Mouse (Mus musculus): ENCODE results near the gene Slc11a2. TPM values are rescaled to one million over a fixed set of nuclear protein-coding genes. Genes with fewer than 3 reads are reported as not detected.
A peak's percentile ranks its signal among the peaks of the same experiment; 100 is the strongest.

Gene Slc11a2
- 10 to 100 TPM; 55.5 to 61.9 TPM for total RNA-seq (2021)
- long read RNA-seq, full-length matches to known transcripts, result 11 of 25 reads
- long read RNA-seq, partial matches to known transcripts, result 4 of 25 reads
- long read RNA-seq, other reads (novel, unspliced or antisense), result 10 of 25 reads

DNA sequence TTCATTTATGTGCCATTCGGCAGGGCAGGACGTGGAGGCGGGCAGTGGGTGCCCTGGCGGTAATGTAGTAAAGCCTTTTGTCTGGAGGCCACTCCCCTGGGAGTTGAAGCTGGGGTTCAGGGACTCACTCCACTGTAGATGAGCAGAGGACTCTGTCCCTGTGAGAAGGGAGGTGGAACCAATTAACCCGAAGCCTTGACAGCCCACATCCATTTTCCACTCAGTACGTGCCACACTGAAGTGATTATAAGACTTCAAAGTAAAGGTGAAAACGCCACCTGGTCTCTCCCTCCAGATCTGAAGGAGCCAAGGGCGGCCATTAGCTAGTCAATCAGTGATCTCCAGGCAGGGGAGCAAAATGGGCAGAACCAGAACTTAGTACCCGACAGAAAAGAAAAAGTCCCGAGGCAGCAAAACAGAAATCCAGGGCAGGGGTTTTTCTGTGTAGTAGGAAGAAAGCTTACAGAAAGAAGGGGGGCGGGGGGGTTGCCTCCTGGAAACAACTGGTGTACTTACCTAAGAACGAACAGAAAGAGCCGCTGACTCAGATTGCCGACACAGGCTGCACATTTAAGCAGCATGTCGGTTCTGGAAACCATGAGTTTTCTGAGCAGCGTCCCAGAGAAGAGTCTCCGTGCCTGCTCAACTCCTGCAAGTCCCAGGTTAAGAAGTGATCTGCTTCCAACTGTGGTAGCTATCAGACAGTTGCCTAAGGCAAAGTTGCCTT is at the start of gene Slc11a2:
Gene Slc11a2, minus strand, starts transcription at position 677 of the 727 bp plus-strand sequence.
- no peak for DNase-seq (ENCODE audit: low spot score in 2 of 2)

- DNase-seq (ENCODE audit: low spot score in 2 of 2), result no peak
Measured at GRCm38 (mm10) chr15:100473926-100474503, 49.1 kb upstream of the Slc11a2 start.

DNA sequence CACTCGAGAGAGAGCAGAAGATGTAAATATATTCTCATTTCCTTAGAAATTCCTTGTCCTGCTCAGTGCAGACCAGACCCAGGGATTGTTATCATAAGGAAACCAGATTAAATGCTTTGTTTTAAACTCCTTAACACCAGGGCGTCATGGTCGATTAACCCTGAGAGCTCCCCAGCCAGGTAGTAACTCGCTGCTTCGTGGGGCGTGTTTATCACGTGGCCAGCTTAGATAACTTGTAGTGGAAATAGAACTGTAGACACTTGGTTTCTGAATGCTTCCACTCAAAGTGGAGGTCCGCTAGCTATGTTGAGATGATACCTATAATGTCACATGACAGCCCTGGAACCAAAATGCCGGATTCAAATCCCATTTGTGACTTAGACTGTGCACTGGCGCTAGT is 45.2 kb upstream of the Slc11a2 start:
- DNase-seq (ENCODE audit: low spot score in 2 of 2), result no peak

DNA sequence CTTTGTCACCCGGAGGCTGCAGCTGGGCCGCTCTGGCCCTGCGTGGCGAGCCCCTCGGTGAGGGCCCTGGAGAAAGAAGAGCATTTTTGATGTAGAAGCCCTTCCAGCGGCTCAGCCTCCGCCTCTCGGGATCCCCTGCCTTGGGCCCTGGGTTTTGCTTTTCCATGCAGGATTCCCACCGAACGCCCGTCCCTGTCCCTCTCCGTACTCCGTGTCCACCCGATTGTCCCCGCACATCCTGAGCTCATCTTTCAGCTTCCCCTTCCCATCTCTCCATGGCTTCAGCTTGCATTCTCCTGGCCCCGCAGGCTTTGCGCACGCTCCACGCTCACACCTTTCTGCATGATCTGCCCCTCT is 44.3 kb upstream of the Slc11a2 start:
- DNase-seq (ENCODE audit: low spot score in 2 of 2), result no peak

DNA sequence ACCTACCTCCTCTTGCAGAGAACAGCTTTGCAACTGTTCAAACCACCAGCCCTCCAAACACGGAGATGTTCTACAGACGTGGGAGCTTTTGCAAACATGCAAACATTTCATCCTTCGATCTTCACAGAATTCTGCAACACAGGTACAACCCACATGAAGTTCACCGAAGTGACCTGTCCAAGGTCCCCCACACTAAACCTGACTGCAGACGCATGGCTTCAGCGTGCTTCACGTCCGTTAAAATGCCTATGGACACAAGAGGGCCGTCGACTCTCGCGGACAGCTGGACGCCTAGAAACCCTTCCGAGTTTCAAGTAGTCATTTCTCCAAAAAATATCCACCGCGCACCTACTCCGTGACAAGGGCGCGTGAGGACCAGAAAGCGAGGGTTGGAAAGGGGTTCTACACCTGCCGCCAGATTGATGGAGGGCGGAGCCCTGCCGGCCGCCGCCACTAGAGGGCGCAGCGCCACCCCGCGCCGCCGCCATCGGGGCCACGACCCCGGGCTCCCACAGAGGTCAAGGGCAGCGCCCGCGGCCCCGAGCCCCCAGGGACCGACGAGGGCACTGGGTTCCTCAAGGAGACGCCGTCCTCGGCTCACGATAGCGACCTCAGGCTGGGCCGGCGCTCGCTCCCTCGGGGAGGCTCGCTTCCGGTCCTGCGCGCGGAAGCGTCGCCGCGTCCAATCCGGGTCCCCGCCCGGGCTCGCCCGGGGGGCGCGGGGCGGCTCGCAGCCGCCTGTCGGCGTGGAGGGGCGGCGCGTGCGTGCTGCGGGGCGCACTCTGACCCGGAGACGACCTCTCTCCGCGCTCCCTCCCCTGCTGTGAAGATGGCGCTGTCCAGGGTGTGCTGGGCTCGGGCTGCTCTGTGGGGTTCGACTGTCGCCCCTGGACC is 43.7 kb upstream of the Slc11a2 start, which contains the start of gene Letmd1:
Gene Letmd1, plus strand, starts transcription at position 729 of the 894 bp plus-strand sequence.
- DNase-seq (ENCODE audit: low spot score in 2 of 2), result peak; percentile 86 to 91

DNA sequence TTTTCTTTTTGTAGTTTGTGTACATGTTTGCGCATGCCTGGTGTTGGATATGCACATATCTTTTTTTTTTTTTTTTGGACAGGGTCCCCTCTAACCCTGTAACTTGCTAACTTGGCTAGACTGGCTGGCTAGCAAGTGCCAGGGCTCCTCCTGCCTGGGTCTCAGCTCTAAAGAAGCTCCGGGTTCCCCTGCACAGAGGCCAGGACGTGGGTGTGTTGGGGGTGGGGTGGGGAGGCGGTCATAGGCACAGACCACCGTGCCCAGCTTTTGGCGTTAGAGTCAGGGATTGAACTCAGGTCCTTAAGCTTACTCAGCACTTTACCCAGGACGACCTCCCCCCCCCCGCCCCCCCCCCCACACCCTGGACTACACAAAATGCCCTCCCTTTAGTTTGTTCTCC is 42.9 kb upstream of the Slc11a2 start:
- DNase-seq (ENCODE audit: low spot score in 2 of 2), result no peak

- no peak for DNase-seq (ENCODE audit: low spot score in 2 of 2)
Measured at GRCm38 (mm10) chr15:100465432-100465831, 40.6 kb upstream of the Slc11a2 start.

DNA sequence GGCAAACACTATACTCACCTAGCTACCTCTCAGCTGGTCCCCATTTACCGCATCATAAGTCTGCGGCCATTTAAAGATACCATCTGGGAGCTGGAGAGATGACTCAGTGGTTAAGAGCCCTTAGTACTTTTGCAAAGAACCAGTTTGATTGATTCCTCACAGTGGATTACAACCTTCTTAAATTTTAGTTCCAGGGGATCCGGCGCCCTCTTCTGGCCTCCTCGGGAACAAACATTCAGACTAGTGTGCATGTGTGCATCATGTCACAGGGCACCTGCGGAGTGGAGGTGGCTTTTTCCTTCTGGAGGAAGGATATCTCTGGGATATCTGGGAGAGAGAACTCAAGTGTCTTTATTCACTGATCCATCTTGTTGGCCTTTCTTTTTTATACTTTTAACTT is 38.8 kb upstream of the Slc11a2 start:
- DNase-seq (ENCODE audit: low spot score in 2 of 2), result peak; percentile 80

DNA sequence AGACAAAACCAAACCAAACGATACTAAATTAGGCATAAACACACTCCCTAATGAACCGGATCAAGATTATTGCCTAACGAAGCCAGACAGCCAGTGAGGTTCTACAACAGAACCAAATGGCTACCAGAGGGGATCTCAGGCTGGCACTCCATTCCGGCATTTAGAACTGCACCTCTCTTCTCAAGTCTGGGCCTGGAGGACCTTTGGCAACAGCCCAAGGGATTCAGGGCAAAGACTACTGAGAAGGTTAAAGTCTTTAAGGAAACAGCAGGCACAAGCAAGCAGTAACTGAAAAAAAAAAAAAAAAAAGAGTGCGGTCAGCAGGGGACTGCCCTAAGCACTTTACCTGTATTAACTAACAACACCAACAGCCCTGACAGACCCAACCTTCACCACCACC is 37.2 kb upstream of the Slc11a2 start:
- no peak for DNase-seq (ENCODE audit: low spot score in 2 of 2)

DNA sequence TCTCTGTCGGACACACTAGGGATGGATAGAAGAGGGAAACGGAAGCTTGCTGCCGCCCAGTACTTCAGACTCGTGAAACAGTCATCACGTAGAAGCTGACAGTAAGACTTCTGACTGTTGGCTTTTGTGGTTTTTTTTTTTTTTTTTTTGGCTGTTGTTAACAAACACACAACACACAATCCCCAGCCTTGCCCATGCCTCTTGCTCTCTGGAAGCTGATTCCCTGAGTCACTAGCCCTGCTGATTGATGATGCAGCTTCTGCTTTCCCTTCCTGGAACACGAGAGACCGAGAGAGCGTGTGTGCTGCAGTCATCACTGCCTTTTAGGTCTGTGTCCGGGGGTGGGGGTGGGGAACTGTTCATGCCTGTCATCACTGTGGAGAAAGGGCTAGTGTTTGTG is 36.8 kb upstream of the Slc11a2 start:
- no peak for DNase-seq (ENCODE audit: low spot score in 2 of 2)

- no peak for DNase-seq (ENCODE audit: low spot score in 2 of 2)
Measured at GRCm38 (mm10) chr15:100460942-100461341, 36.1 kb upstream of the Slc11a2 start.

- peak; percentile 65 to 67 for DNase-seq (ENCODE audit: low spot score in 2 of 2)
Measured at GRCm38 (mm10) chr15:100458055-100458454, 33.2 kb upstream of the Slc11a2 start.

- peak; percentile 80 to 84 for DNase-seq (ENCODE audit: low spot score in 2 of 2)
Measured at GRCm38 (mm10) chr15:100457340-100457739, 32.5 kb upstream of the Slc11a2 start.

DNA sequence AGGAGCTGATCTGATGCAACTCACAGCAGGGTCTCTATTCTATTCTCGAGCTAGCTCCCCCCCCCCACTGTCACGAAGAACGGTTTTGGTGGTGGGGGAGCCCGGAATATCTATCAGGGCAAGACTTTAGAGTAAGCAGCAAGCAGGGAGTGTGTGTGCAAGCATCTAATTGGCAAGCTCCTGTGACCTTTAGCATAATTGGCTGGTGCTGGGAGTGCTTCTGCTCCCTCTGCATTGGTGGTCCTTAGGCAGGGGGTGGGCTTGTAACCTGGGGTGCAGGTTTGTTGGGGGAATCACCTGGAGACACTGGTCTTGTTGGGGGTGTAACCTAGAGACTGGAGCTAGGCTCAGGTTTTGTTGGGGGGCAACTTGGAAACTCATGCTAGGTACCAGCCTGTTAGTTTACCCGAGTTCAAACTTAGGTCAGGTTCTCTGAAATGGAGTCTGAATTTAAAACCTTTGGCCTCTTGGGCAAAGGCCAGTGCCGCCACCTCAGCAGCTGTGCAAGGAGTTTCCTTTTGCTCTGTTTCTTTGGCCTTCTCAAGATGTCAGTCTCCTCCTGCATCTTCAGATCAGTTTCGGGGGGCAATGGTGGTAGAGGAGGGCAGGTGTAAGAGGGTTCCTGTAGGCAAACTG is 31.6 kb upstream of the Slc11a2 start:
- no peak for DNase-seq (ENCODE audit: low spot score in 2 of 2)

DNA sequence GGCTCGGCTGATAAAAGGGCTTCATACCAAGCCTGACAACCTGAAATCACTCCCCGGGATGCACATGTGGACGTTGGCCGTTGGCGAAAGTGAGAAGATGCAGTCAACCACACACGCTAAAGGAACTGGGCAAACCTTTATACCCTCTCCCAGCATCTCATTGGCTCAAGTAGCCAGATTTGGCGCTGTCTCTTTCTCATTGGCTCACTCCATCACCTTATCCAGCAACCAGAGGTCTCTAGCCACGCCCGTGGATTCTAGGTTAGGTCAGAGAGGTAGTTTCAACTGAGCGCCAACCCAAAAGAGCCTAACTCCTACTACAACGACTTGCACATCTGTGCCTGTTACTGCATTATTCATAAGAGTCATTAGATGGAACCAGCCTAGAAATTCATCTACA is 27.6 kb upstream of the Slc11a2 start:
- DNase-seq (ENCODE audit: low spot score in 2 of 2), result no peak

DNA sequence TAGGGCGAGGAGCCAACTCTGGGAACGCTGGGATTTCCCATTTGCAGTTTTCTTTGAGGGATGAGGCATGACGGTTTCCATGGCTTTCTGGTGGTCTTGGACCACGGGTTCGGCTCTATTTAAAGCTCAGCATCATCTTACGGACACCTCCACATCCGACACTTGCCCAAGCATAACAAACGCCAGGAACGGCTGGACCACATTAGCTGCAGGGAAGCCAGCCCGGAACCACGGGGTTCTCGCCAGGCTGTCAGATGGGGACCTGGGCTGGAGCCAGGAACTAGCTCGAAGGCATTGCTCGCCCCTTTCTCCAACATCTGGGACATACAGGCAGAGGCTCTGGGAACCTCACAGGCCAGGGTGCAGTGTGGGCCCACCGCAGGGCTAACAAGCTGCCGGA is 26.4 kb upstream of the Slc11a2 start:
- peak; percentile 67 to 71 for DNase-seq (ENCODE audit: low spot score in 2 of 2)

DNA sequence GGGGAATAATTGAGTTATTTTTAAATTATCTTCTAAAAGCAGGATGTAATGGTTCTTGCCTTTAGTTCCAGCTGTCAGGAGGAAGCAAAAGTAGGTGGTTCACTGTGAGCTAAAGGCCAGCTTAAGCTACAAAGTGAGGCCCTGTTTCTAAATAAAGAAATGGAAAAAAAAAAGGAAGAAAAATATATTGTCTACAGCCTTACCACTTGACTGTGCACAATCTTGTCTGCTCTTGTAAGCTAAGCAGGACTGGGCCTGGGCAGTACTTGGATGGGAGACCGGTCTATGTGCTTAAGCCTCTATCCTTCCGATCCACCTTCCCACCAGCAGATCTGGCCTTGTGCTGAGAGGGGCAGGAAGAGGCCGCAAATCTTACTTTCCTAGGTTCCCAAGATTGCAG is 24.6 kb upstream of the Slc11a2 start:
- no peak for DNase-seq (ENCODE audit: low spot score in 2 of 2)

GRCm38 (mm10) chr15:100448572-100448971 is 23.7 kb upstream of the Slc11a2 start:
- no peak for DNase-seq (ENCODE audit: low spot score in 2 of 2)

DNA sequence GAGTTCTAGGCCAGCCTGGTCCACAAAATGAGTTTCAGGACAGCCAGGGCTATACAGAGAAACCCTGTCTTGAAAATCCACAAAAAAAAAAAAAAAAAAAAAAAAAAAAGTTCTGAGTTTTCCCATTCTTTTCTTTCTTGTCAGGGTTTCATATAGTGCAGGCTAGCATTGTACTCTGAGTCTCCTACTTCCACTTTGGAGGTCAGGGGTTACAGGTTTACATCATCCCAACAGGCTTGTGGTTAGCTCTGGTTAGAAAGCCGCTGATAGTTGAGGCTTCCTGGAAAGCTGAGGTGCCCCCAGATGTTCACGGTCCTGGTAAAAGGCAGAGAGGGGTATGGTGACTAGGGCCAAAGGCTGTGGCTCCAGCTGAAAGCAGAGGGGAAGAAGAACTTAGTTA is 22.0 kb upstream of the Slc11a2 start:
- DNase-seq (ENCODE audit: low spot score in 2 of 2), result no peak

- peak; percentile 72 to 81 for DNase-seq (ENCODE audit: low spot score in 2 of 2)
Measured at GRCm38 (mm10) chr15:100443126-100443922, 18.5 kb upstream of the Slc11a2 start.

All from layer of hippocampus, postnatal 10 days (tissue).